Mouse (Mus musculus): Measurements from ENCODE around the gene Gm10130. TPM values are rescaled to one million over a fixed set of nuclear protein-coding genes. Genes with fewer than 3 reads are reported as not detected.
"Not testable (repeated sequence)": the region's sequence is repeated elsewhere in the genome, so short reads cannot be mapped to it uniquely, and the experiment has no call there.

Gene Gm10130
- 1.7 and 2.8 TPM in 2 replicates for polyA plus RNA-seq (2016; fragmentation: Nextera tagmentation; extraction: Ambion mirVana)

- peaks cover 71% of the 10 kb centered on the region for H3K36me3 ChIP-seq
- no peak for DNase-seq (ENCODE audit: low spot score)
- H3K4me3 ChIP-seq, result no peak within 1 kb of the TSS
- H3K9me3 ChIP-seq (replicated peaks), result peaks cover 77% of the 10 kb centered on the region
- H3K27me3 ChIP-seq (ENCODE audit: low read depth, poor library complexity, severe bottlenecking), result no peaks in the 10 kb centered on the region
- no peaks in the 10 kb centered on the region for H3K4me1 ChIP-seq
- H3K27ac ChIP-seq (replicated peaks), result no peak within 1 kb of the TSS
- WGBS, result 94% methylated on average over 5 of the region's 5 CpGs
These were observed at the start of gene Gm10130 for GRCm38 (mm10) chr2:150323402-150323801. TSS of gene Gm10130 (plus strand) at chr2:150323702.

- 91% methylated on average over 6 of the region's 6 CpGs for WGBS
- Histone ChIP-seq H3K36me3 (no peaks in the 10 kb centered on the region), H3K4me1 (no peaks in the 10 kb centered on the region), H3K9me3 (replicated peaks) (peaks cover 10% of the 10 kb centered on the region; the same call in 1 of the 2 replicates), H3K4me3 (no peak overlapping the region), H3K27me3 (ENCODE audit: low read depth, poor library complexity, severe bottlenecking) (no peaks in the 10 kb centered on the region), H3K27ac (replicated peaks) (no peak overlapping the region)
- DNase-seq (ENCODE audit: low spot score), result no peak
These were observed 29.8 kb upstream of the Gm10130 start for GRCm38 (mm10) chr2:150293669-150294068.

DNA sequence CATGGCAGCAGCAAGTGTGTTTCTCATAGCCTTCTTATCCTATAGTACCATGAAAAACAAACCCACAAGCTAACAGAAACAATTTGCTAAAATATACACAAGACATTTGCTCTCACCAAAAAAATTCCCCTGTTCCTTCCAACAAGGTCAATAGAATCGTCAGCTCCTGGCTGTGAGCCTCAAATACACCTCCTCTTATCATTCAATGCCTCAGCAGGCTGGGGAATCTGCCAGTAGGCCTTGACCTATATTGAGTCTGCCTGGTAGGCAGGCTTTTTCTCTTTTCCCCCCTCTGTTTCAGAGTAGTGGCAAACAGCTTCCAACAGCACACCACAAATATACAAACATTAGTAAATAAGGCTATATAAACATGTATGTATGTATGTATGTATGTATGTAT, 24.4 kb upstream of the Gm10130 start:
- H3K9me3 ChIP-seq (replicated peaks), result 0 out of 2 replicates have a peak, but pooled peaks cover 3% of the 10 kb centered on the region
- H3K4me3 ChIP-seq, result no peak overlapping the region
- DNase-seq (ENCODE audit: low spot score), result no peak
- no peak overlapping the region for H3K27ac ChIP-seq (replicated peaks)
- WGBS, result 82% methylated on average over 1 of the region's 1 CpGs
- H3K36me3 ChIP-seq, result no peaks in the 10 kb centered on the region
- no peaks in the 10 kb centered on the region for H3K4me1 ChIP-seq
- no peaks in the 10 kb centered on the region for H3K27me3 ChIP-seq (ENCODE audit: low read depth, poor library complexity, severe bottlenecking)

DNA sequence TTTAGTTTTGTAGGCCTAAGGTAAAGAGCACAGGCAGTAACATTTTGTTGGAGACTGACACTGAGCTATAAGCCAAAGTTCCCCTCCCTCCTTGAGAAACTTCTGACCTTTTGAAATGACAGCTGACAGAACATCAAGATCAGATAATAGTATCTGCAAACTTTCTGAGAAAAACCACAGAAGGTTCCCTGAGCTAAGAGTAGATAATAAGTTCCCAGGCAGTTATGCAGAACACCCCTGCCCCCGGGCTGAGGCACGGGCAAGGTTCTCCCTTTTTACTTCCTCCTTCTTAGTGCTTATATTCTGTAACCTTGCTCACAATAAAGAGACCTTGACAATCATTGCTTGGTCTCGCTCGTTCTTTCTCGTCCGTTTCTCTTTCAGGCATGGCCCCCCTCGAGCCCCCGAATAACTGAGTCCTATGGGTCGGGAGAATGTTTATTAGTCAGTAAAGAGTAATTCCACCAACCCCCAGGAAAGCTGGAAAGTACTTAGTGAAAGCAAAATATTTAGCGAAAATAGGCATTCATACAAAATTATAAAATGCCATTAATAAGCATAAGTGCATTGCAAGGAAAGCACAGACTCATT, 16.2 kb upstream of the Gm10130 start:
- Histone ChIP-seq H3K27me3 (ENCODE audit: low read depth, poor library complexity, severe bottlenecking) (no peaks in the 10 kb centered on the region), H3K4me1 (0 out of 2 replicates have a peak, but pooled peaks cover 2% of the 10 kb centered on the region), H3K4me3 (no peak overlapping the region), H3K36me3 (no peaks in the 10 kb centered on the region), H3K27ac (replicated peaks) (no peak overlapping the region), H3K9me3 (replicated peaks) (no peaks in the 10 kb centered on the region; the same call in 1 of the 2 replicates)
- 91% methylated on average over 10 of the region's 10 CpGs for WGBS
- no peak for DNase-seq (ENCODE audit: low spot score)

DNA sequence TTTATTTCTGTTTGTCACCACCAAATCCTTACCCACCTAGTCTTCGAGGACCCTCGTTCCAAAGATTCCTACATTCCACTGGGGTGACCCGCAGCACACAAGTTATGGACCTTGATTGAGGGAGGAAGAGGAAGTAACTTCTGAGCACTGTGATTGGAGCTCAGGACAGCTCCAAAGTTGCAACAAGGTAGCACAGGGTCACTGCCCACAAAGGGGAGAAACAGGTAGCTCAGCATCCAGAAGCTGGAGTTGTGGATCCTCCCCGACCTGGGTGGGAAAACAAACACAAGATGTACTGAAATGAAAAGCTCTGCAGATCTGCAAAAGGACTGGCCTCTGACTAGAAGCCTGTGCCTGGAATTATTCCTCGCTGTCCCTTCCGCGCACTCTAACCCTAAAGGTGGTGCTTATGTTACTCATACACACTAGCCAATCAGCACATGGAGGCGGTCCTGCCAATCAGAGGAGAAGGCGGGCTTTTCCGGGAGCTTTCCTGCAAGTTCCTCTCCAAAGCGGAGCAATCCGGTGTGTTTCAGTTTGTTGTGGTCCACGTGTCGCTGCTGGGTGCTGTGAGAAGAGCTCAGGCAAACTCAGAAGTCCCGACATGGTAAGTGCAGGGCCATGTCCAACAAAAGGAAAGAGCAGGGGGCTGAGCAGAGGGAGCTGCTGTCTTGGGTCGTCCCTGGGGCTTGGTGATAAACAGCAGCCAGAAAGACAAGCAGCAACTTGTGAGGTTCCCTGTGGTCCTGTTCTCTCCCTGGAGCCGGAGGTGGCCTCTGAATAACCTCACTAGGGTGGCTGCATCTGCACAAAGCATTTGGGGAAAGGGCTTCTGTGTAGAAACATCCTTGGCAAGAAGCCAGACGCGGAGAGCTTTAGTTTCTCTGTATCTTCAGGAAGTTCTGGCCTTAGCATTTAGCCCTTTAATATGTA, 12.3 kb upstream of the Gm10130 start:
- peak; percentile 85 for DNase-seq (ENCODE audit: low spot score)
- Histone ChIP-seq H3K36me3 (peaks cover 22% of the 10 kb centered on the region), H3K4me3 (peak overlapping the region; percentile 60), H3K27ac (replicated peaks) (peak overlapping the region; percentile 85), H3K9me3 (replicated peaks) (peaks cover 13% of the 10 kb centered on the region)
- not testable (repeated sequence) for H3K27me3 ChIP-seq (ENCODE audit: low read depth, poor library complexity, severe bottlenecking); H3K4me1 ChIP-seq
- 23% methylated on average over 19 of the region's 19 CpGs for WGBS

- H3K4me1 ChIP-seq, result no peaks in the 10 kb centered on the region
- no peak overlapping the region for H3K4me3 ChIP-seq
- no peaks in the 10 kb centered on the region for H3K27me3 ChIP-seq (ENCODE audit: low read depth, poor library complexity, severe bottlenecking)
- peaks cover 60% of the 10 kb centered on the region for H3K9me3 ChIP-seq (replicated peaks)
- no peak for DNase-seq (ENCODE audit: low spot score)
- H3K36me3 ChIP-seq, result peaks cover 58% of the 10 kb centered on the region
- no peak overlapping the region for H3K27ac ChIP-seq (replicated peaks)
These were observed 7.4 kb upstream of the Gm10130 start for GRCm38 (mm10) chr2:150316140-150316539.

DNA sequence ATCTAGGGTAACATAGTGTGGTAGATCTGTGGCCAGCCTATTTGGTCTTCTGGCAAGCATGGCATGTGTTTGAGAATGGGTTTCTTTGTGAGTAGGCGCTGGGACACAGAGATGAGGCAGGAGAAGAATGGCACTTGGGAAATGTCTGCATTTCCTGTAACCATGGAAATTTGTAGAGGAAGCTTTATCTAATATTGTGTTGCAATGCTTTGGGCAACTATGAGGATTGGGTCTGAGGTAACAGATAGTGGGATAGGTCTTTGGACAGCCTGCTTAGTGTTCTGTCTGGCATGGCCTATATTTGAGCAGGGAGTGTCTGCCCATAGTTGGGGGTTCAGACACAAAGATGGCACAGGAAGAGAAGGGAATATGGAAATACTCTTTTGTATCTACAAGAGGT, 4.5 kb upstream of the Gm10130 start:
- Histone ChIP-seq H3K4me3 (no peak overlapping the region), H3K27ac (replicated peaks) (no peak overlapping the region), H3K9me3 (replicated peaks) (peaks cover 88% of the 10 kb centered on the region), H3K27me3 (ENCODE audit: low read depth, poor library complexity, severe bottlenecking) (no peaks in the 10 kb centered on the region), H3K36me3 (peaks cover 75% of the 10 kb centered on the region), H3K4me1 (no peaks in the 10 kb centered on the region)
- DNase-seq (ENCODE audit: low spot score), result no peak
- 100% methylated on average over 1 of the region's 1 CpGs for WGBS

- H3K27ac ChIP-seq (replicated peaks); H3K27me3 ChIP-seq (ENCODE audit: low read depth, poor library complexity, severe bottlenecking); H3K4me1 ChIP-seq; DNase-seq (ENCODE audit: low spot score); H3K4me3 ChIP-seq: not testable (repeated sequence)
- Histone ChIP-seq H3K36me3 (peaks cover 16% of the 10 kb centered on the region), H3K9me3 (replicated peaks) (peaks cover 26% of the 10 kb centered on the region; the same call in 1 of the 2 replicates)
These were observed 33.6 kb downstream of the Gm10130 start for GRCm38 (mm10) chr2:150357136-150357535.

GRCm38 (mm10) chr2:150362113-150362877, 38.8 kb downstream of the Gm10130 start, which contains the start of gene 3300002I08Rik:
TSS of gene 3300002I08Rik (minus strand) at chr2:150362765.
- WGBS, result 7% methylated on average over 17 of the region's 17 CpGs
- not testable (repeated sequence) for H3K9me3 ChIP-seq (replicated peaks); H3K27me3 ChIP-seq (ENCODE audit: low read depth, poor library complexity, severe bottlenecking); H3K36me3 ChIP-seq; H3K4me1 ChIP-seq
- DNase-seq (ENCODE audit: low spot score), result peak; percentile 83
- Histone ChIP-seq H3K4me3 (peak within 1 kb of the TSS; percentile 71), H3K27ac (replicated peaks) (peak within 1 kb of the TSS; percentile 92)

DNA sequence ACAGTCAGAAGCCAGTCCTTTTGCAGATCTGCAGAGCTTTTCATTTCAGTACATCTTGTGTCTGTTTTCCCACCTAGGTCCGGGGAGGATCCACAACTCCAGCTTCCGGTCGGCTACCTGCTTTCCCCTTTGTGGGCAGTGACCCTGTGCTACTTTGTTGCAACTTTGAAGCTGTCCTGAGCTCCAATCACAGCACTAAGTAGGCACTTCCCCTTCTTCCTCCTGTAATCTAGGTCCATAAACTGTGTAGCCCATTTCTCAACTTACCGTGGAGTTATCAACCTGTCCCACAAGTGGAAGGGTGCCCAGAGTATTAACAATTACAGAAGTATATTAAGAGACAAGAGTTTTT, 39.4 kb downstream of the Gm10130 start:
- no peak for DNase-seq (ENCODE audit: low spot score)
- H3K4me1 ChIP-seq, result no peaks in the 10 kb centered on the region
- H3K9me3 ChIP-seq (replicated peaks), result no peaks in the 10 kb centered on the region
- peak overlapping the region; percentile 71 for H3K4me3 ChIP-seq
- WGBS, result 16% methylated on average over 4 of the region's 4 CpGs
- peak overlapping the region; percentile 92 for H3K27ac ChIP-seq (replicated peaks)
- H3K36me3 ChIP-seq, result peaks cover 5% of the 10 kb centered on the region; the same call in 1 of the 2 replicates
- H3K27me3 ChIP-seq (ENCODE audit: low read depth, poor library complexity, severe bottlenecking), result no peaks in the 10 kb centered on the region

GRCm38 (mm10) chr2:150385553-150386106, 62.1 kb downstream of the Gm10130 start:
- not testable (repeated sequence) for H3K27ac ChIP-seq (replicated peaks); DNase-seq (ENCODE audit: low spot score); H3K27me3 ChIP-seq (ENCODE audit: low read depth, poor library complexity, severe bottlenecking); H3K36me3 ChIP-seq; H3K9me3 ChIP-seq (replicated peaks); H3K4me3 ChIP-seq; H3K4me1 ChIP-seq
- WGBS, result 95% methylated on average over 19 of the region's 19 CpGs

DNA sequence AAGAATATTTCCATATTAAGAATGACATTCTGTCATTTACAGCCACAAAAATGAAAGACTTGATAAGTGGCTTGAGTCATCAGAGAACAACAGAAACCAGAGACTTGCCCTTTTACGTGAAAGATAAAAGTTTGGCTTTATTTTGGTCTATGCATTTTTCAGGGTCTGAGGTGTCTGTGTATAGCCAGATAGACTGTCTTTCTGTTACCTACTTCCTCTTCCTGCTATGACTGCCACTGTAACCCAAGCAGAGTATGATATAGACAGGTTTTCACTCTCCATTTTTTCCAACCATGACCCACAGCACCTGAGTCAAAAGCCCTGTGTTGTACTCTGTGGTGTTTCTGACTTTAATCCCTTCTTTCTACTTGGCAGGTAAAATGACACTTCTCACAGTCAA, 66.7 kb downstream of the Gm10130 start:
- H3K36me3 ChIP-seq, result no peaks in the 10 kb centered on the region
- no peak overlapping the region for H3K27ac ChIP-seq (replicated peaks)
- no peak overlapping the region for H3K4me3 ChIP-seq
- no peaks in the 10 kb centered on the region for H3K4me1 ChIP-seq
- no peaks in the 10 kb centered on the region for H3K27me3 ChIP-seq (ENCODE audit: low read depth, poor library complexity, severe bottlenecking)
- H3K9me3 ChIP-seq (replicated peaks), result peaks cover 9% of the 10 kb centered on the region
- 89% methylated on average over 1 of the region's 1 CpGs for WGBS
- DNase-seq (ENCODE audit: low spot score), result no peak
